In genomic region chr9:114797329-114798004, GRCm38 (mm10) we compare ENCODE assay signal across 9 mouse cellular contexts. TPM values are rescaled to one million over a fixed set of nuclear protein-coding genes. Genes with fewer than 3 reads are reported as not detected.
DNase-seq lines count a peak whose midpoint lies in the region; ATAC-seq and TF ChIP-seq lines count a peak whose summit lies in the region.
"Had no signal": no experiment of that assay in that cellular context is flagged by ENCODE, and none has a peak within 500 bp of the region (broad histone marks: within the 10 kb centered on the region; RNA-seq: fewer than 3 reads in every experiment).

No protein-coding gene starts in this region.

- peak overlapping the region; percentile 23; the same call in 1 of the 2 replicates for H3K27ac ChIP-seq in hindbrain, embryonic 13.5 days

- 46% methylated on average over 11 of the region's 11 CpGs for WGBS in hindbrain, embryonic 13.5 days

- no peaks in the 10 kb centered on the region for H3K36me3 ChIP-seq in hindbrain, embryonic 13.5 days

- POLR2A ChIA-PET in Patski (lab: Charles Lee), result no interaction called here

- peaks cover 25% of the 10 kb centered on the region for H3K4me1 ChIP-seq in hindbrain, embryonic 13.5 days (replicated peaks)

- 0 out of 2 replicates have a peak overlapping the region, but pooled peaks have one; percentile 25 for H3K9ac ChIP-seq in hindbrain, embryonic 13.5 days

- no peak for DNase-seq in Patski (ENCODE audit: low read depth, low spot score)
- peak; percentile 93 to 94 for DNase-seq in cerebellum, postnatal 14 days
- peak; percentile 78 to 89 for DNase-seq in frontal cortex, postnatal 25 days (ENCODE audit: low spot score in 2 of 2)
- peak; percentile 90 to 94 for DNase-seq in layer of hippocampus, postnatal 14 days (ENCODE audit: low spot score in 2 of 2)
- DNase-seq in lung, postnatal 10 days, result peak; percentile 93
- DNase-seq in retina, adult 2 months (ENCODE audit: low read depth, low spot score), result peak; percentile 36
- DNase-seq in thymus, postnatal 25 days, result peak; percentile 84

- CTCF ChIA-PET in Patski (lab: Charles Lee), result interaction anchor here (0.7 to 2.4 kb wide), 7 partner anchors 9 to 90 kb away, joined by 3 to 8 read pairs (median 3); no protein-coding TSS in a partner anchor

- H3K27me3 ChIP-seq in Patski, result no peaks in the 10 kb centered on the region
- H3K27me3 ChIP-seq in hindbrain, embryonic 13.5 days, result peaks cover 9% of the 10 kb centered on the region; the same call in 1 of the 2 replicates

- in situ Hi-C loops in Patski (cut with MboI; ENCODE audit: low pct_unique_long_range_greater_than_20kb), result loop anchor here (5.0 kb wide), 1 partner anchor 85 kb away; no protein-coding TSS in a partner anchor

- H3K4me2 ChIP-seq in hindbrain, embryonic 13.5 days, result no peak overlapping the region

- peak; percentile 20 for ATAC-seq in Patski
- ATAC-seq in hindbrain, embryonic 13.5 days (ENCODE audit: low FRiP score), result peak; percentile 77

- H3K9me3 ChIP-seq in hindbrain, embryonic 13.5 days, result no peaks in the 10 kb centered on the region

- H3K4me3 ChIP-seq in hindbrain, embryonic 13.5 days, result no peak overlapping the region
- H3K4me3 ChIP-seq: myocyte had no signal

- peak; percentile 95 for TF ChIP-seq CTCF in Patski (IDR thresholded peaks at IDR 0.05)

RNA-seq across cellular contexts. Expression of gene Cmtm7, which starts 15.8 kb away (rescaled TPM):
- 73.0 TPM for polyA plus RNA-seq in Patski (2021)
- 18.3 and 19.1 TPM in 2 replicates for polyA plus RNA-seq in hindbrain, embryonic 13.5 days (2015; fragmentation: Nextera tagmentation; extraction: Ambion mirVana)
- total RNA-seq in layer of hippocampus, postnatal 14 days (2021), result 1 to 10 TPM; 7.4 to 8.3 TPM

RNA-seq across cellular contexts. Expression of gene Cmtm8, which starts 46.5 kb away (rescaled TPM):
- polyA plus RNA-seq in Patski (2021), result 56.0 TPM
- 15.8 and 20.0 TPM in 2 replicates for polyA plus RNA-seq in hindbrain, embryonic 13.5 days (2015; fragmentation: Nextera tagmentation; extraction: Ambion mirVana)
- total RNA-seq in layer of hippocampus, postnatal 14 days (2021), result 1 to 10 TPM; 3.7 to 3.8 TPM
- polyA plus RNA-seq: myocyte had no signal
